Mouse (Mus musculus): Measurements from ENCODE around the gene Kctd21.

Gene Kctd21

DNA sequence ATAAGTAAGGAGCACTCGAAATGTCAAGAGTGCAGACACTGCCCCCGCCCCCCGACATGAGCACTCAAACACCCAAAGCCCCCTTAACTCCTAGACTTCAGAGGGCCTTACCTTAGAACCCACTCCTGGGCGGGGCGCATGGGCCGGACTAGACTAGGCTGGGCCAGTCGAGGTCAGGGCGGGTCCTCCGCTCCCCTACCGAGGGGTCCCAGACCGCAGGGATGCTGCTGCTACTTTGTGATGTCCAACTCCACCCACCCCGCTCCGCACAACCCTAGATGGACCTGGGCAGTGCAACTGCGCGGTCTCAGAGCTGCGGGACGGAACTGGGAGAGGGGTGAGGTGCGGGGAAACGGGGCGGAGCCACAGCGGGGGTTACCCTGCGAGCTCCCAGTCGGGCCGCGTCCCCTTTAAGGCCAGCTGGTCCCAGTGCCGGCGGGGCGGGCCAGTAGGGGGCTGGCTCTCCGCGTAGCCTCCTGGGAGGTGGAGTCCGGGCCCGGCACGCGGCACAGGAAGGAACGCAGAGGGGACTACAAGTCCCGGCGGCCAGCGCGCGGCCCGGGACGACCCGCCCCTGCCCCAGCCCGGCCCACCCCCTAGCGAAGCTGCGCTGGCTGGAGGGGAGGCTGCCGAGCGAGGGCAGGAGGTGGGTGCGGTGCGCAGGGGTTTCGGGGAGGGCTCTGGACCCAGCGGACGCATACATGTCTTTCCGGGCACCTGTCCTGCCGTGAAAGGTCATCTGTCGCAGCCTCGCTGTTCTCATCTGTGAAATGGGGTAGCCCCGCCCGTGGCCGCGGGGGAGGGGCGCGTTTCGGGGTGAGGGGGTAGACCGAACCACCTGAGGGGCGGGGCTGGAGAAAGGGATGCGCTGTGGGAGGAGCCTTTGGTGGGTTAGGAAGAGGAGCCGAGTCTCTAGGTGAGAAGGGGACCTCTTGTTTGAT, at the start of gene Kctd21, which contains the start of gene Usp35:
TSS of gene Kctd21 (plus strand) at position 602 of the 941 bp plus-strand sequence.
TSS of gene Usp35 (minus strand) at position 295 of the 941 bp plus-strand sequence.
- in situ Hi-C loops (cut with MboI, MseI): no loop called here

DNA sequence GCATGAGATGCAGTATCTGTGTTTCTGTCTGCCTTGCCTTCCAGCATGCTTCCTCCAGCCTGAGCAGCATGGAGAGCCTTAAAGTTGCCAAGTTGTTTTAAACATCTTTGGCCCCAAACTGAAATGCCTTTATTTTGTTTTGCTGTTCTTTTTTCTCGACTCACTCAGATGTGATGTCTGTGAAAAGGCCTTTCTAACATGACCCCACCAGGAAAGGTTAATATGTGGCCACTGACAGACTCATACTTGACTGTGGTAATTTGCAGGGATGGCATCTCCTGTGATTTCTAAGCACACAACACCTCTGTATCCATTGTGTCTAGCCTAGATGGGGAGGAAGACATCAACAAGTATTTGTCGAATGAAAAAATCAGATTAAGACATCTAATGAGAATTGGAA, 35.1 kb upstream of the Kctd21 start:
- in situ Hi-C loops (cut with MboI, MseI): no loop called here

DNA sequence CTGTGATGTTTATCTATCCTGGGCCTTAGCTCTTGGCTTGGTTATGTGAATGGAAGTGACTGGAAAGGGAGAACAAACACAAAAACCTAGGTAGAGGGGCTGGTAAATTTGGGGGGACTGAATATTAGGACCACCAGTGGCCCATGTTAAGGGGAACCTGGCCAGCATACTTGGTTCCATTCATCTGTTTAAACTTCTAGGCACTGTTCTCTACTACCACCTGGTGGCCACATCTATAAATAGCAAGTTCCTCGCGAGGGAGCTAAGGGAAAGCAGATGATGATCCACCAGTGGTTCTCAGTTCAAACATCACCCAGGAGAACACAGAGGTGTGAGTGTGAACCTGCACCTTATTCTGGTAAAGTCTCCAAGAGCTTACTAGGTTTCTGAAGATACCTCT, 34.7 kb upstream of the Kctd21 start:
- in situ Hi-C loops (cut with MboI, MseI): no loop called here

DNA sequence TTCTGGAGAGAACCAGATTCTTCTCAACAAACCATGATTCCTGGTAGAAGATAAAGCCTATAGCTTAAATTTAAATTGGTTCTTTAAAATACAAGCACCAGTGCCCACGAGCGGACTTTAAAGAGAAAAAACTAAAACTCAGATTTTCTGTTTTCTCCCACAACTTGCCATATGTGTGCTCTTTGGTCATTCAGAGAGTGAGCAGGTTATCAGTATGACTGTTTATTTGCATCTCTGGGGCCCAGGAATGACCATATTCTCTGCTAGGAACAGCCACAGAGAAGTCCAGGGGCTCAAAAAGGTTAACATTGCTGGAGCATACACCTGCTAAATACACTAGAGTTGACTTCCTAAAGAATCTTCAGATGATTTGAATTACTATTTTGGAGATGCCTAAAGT, 33.8 kb upstream of the Kctd21 start:
- in situ Hi-C loops (cut with MboI, MseI): no loop called here

DNA sequence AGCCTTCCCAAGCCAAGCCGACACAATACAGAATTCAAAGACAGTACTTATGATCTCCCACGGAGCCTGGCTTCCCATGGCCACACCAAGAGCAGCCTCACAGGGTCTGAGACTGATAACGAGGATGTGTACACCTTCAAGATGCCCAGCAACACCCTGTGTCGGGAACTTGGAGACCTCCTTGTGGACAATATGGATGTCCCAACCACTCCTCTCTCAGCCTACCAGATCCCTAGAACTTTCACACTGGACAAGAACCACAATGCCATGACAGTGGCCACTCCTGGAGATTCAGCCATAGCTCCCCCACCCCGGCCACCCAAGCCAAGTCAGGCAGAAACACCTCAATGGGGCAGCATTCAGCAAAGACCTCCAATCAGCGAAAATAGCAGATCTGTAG, 33.2 kb upstream of the Kctd21 start:
- in situ Hi-C loops (cut with MboI, MseI): no loop called here

DNA sequence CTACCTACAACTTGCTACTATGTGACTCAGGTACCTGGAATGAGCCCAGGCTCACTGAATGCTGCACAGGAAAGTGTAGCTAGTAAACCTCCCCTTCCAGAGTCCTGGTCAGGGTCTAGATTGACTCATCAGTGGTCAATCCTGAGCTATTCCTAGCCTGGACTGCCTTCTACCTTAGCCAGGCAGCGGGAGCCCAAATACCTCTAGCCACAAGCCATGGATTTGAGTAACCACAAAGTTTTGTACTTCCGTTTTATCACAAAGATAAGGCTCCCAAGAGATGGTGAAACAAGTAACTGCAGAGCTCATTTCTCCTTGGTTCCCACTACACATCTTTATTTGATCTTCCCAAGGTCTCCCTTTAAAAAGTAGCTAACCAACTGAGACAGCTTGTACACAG, 31.2 kb upstream of the Kctd21 start:
- in situ Hi-C loops (cut with MboI, MseI): loop anchor here (5.0 kb wide), 1 partner anchor 329 kb away; no protein-coding TSS in a partner anchor

DNA sequence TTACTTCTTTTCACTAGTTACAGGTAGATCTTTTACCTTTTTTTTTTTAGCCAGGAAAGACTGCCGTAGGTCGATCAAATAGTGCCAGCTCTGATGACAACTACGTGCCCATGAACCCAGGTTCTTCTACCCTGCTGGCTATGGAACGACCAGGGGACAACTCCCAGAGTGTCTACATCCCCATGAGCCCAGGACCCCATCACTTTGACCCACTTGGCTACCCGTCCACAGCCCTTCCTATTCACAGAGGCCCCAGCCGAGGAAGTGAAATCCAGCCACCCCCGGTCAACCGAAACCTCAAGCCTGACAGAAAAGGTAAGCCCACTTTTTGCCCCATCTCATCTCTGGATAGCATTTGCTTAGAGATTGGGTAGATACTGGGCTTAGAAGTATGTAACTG, 30.8 kb upstream of the Kctd21 start:
- in situ Hi-C loops (cut with MboI, MseI): loop anchor here (5.0 kb wide), 1 partner anchor 329 kb away; no protein-coding TSS in a partner anchor

DNA sequence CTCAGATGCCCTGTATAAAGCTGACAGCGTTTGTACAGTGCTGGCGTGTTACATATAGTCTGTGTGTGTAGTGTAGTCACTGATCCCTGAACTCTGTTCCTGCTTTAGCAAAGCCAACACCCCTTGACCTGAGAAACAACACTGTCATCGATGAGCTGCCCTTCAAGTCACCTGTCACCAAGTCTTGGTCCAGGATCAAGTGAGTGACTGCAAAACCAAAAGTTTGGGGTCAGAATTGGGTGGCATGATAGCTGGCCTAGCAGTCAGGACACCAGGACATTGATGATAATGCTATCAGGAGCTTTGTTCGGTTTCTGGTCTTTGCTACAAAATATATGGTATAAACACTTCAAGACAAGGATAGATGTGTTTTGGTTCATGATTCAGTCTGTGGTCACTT, 29.9 kb upstream of the Kctd21 start:
- in situ Hi-C loops (cut with MboI, MseI): loop anchor here (5.0 kb wide), 1 partner anchor 330 kb away; no protein-coding TSS in a partner anchor

DNA sequence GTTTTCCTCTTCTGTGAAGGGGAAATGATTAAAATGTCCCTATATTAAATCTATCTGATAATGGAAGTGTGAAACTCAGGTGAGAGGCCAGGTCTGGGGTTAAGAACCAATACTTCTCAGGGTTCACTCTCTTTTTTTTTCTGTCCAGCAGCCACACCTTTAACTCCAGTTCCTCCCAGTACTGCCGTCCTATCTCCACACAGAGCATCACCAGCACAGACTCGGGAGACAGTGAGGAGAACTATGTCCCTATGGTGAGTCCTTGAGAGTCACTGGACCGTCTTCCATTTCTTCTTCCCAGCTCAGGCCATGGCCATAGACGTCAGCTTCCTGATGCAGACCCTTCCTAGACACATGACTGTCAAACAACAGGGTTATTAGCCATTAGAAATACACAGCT, 29.3 kb upstream of the Kctd21 start:
- in situ Hi-C loops (cut with MboI, MseI): loop anchor here (5.0 kb wide), 1 partner anchor 331 kb away; no protein-coding TSS in a partner anchor

DNA sequence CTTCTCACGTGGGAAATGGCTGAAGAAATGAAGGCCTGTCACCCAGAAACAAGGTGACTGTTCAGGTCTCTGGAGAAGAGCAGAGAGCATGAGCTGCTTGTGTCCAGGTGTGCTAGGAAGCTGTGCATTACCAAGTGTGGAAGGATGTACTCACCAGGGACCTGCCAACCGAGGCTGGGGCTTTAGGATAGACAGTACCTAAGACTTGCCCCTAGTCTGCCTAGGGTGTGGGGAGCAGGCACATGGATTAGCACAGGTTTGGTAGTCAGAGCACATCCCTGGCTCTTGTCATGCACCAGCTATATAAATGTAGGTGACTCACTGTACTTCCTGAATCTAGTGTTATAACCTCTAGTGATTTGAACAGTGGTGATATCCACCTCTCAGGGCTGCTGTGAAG, 28.5 kb upstream of the Kctd21 start:
- in situ Hi-C loops (cut with MboI, MseI): loop anchor here (5.0 kb wide), 1 partner anchor 331 kb away; no protein-coding TSS in a partner anchor

DNA sequence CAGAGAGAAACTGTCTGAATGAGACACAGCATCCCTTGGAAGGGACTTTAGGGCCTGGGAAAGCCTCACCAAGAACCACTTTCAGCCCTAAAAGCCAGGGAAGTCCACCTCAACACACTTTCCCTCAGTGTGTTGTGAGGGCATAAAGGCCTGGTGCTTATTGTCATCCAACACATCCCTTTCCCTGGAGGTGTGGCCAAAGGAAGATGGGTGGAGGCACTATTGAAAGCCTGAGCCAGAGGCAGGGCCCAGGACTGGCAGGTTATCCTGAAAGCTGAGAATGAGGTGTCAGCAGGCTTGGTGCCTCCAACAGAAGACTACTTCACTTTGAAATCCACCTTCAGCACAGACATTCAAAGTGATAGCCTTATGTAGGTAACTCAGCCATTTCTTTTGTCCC, 27.7 kb upstream of the Kctd21 start:
- in situ Hi-C loops (cut with MboI, MseI): loop anchor here (5.0 kb wide), 1 partner anchor 332 kb away; no protein-coding TSS in a partner anchor

DNA sequence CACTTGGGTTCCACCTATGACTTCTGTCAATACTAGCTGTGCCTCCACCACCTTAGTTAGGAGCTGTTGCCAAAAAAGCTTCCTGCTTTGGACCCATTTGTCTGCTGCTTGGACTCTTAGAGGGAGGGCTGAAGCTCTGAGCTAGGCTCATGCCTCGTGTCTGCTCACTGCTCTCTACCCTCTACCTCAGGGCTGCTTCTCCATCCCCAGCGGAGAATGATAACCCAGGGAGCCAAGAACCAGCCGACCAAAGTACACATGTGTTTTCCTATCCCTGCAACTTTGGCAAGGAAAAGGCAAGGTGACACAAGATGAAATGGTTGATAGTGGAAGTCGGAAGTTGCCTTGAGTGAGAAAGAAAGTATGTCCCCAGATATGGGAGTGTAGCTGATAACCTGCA, 26.9 kb upstream of the Kctd21 start:
- in situ Hi-C loops (cut with MboI, MseI): no loop called here

DNA sequence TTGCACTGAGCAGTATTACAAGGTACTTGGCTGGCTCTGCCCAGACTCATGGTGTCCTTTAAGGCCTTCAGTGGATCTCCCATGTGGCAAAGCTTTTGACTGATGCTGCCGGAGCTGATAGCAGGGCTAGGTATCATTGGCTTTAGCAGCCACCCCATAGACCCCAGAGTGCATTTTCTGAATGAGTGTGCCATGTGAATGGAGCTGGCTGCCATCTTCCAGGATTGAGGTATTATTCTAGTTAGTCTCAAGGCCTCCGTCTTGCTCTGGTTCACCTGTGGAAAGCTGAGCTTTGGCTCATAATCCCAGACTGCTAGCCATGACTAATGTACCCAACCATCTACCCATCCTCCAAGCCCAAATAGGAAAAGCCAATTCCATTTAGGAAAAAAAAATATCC, 25.3 kb upstream of the Kctd21 start:
- in situ Hi-C loops (cut with MboI, MseI): no loop called here

DNA sequence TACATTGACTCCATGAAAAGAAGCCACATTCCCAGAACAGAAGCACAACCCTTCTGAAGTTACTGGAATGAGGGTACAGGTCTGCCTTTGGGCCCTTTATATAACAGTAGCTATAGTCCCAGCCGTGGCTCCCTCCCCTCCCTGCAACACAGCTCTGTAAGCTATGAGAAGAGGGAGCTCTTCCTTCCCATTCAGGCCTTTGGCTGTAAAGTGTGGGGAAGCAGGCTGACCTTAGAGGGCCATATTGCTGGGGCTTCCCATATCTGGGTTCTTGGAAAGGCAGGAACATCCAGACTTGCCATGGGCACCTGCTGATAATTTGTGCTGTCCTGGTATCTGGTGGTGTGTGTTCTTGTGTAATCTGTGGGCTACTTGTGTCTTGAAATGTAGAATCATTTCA, 24.6 kb upstream of the Kctd21 start:
- in situ Hi-C loops (cut with MboI, MseI): no loop called here

DNA sequence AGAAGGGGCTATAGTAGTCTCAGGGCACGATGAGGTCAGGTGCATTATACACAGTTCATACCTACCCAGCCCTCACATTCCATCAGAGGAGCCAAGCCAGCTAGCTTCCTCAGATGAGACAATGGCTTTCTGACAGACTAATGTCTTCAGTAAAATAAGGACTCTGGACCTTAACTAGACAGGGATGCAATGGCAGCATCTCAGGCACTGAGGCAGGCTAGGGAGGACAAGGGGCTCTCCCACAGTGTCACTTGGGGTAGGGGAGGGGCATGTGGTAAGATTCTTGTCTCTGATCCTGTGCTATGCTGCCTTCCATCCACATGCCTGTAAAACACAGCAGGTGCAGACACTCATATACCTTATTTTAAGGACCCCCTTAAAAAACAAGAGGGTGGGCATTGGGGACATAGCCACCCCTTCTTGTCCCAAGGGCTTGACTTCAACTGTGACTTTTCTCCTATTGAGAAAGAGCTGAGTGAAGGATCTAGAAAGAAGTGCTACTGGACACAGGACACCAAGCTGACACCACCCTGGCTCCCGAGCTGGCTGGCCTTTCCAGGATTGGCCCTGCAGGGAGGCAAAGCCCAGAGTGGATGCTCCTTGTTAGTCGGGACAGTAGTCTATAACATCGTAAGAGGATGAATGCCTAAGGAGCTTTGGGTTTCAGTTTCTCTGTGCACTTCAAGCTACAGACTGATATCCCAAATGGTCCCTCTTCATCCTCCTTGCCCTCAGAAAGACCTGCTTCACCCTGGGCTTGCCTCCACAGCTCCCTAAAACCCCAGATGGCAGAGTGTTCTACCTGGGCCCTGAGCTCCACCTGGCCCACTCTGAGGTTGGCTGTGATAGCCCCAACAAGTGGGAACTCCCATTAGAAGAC, 22.4 kb upstream of the Kctd21 start:
- in situ Hi-C loops (cut with MboI, MseI): no loop called here

DNA sequence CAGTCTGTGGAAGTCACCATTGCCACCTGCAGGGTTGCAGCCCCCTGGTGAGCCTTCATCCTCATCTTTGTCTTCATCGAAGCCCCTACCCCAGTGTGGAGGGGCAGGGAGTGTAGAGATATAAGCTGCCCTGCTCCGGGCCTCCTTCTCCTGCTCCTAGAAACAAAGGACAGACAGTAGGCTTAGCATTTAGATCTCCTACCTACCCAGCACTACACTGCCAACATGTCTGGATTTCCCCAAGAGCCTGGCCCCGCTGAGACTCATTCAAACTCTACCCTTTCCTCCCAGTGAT, 21.8 kb upstream of the Kctd21 start:
- in situ Hi-C loops (cut with MboI, MseI): no loop called here

DNA sequence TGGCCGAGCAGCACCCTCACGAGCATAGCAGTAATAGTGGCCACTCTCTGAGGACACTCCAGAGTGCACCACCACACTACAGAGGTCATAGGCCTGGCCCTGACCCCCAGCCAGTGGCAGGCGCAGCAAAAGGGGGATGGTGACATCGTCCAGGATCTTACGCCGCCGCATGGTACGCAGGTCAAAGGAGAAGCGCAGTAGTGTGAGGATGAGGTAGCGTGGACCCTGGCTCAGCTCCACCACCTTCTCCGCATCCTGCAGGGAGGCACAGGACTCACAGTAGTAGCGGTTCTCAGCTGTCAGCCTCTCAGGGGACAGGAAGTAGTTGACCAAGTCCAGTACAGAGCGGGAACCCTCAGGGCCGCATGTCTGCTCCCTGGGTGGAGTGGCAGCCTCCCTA, 20.5 kb upstream of the Kctd21 start:
- in situ Hi-C loops (cut with MboI, MseI): no loop called here

DNA sequence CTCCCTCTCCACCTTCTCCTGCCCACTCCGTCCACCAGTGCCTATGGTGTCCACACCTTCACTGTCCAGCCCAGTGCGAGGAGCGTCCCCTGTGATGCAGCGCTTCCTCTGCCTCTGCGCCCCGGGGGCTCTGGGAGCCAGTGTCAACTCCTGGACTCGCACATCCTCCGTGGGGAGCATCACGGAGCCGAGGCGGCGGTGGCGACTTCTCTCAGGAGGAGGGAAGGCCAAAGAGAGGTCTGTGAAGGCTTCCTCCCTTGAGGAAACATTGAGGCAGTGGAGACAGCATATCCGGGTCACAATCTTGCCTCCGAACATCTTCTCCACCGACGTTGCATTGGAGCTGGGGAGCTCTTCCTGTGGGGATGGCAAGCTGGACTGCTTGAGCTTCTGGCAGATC, 19.9 kb upstream of the Kctd21 start:
- in situ Hi-C loops (cut with MboI, MseI): no loop called here

DNA sequence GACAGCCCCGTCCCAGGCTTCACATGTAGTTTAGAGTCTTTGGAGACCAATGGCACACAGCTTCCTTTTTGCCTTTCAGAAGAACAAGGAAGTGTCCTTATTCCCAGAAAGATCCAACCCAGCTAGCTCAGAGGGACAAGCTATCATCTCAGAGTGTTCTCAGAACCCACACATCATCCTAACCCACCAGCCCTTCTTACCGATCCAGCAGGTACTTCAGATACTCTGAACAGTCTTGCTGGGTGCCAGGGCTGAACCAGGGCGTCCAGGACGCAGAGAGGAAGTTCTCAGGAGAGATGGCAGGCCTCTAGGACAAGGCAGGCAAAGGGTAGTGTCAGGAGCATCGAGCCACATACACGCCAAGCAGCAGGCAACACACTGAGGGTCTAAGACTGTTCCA, 19.3 kb upstream of the Kctd21 start:
- in situ Hi-C loops (cut with MboI, MseI): no loop called here

DNA sequence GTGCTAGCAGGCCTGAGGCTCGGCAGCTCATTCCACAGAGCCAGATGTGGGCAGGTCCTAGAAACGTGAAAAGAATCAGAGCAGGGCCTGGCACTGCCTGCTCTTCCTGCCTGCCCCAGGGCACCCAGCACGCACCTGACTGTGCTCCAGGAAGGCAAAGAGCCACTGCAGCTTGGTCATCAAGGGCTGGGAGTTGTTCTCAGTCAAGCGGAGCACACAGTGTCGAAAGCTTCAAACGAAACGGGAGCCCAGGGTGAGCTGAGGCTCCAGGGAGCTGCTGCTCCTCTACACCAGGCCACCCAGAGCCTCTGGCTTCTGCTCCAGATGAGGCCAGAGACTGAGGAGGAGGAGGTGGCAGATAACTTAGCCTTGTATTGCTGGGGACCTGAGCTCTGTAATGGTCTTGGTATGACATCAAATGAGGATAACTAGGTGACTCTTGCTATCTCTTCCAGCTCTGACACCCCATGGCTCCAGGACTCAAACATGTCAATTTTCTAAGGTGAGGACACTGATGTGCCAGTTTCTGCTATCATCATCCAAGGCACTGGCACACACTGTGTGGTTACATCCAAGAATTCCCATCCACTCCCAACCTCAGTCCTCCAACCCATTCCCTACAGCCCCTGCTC, 18.6 kb upstream of the Kctd21 start:
- in situ Hi-C loops (cut with MboI, MseI): no loop called here

DNA sequence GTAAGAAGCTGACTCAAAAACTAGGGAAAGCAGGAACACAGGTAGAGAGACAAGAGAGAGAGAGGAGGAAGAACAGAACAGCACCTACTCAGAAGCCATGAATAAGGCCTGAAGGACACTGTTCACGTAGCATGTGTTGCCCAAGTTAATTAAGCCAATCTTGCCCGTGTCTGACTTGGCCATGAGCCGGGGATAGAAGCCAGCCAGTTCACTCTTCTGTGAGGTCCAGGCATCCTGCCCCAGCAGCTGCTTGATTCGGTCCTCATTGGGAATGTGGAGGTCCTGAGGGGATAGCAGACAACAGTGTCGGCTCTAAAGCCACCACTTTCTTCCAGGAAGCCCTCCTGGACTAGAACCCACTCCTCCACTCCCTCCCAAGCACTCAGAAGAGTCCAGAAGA, 17.5 kb upstream of the Kctd21 start:
- in situ Hi-C loops (cut with MboI, MseI): no loop called here

DNA sequence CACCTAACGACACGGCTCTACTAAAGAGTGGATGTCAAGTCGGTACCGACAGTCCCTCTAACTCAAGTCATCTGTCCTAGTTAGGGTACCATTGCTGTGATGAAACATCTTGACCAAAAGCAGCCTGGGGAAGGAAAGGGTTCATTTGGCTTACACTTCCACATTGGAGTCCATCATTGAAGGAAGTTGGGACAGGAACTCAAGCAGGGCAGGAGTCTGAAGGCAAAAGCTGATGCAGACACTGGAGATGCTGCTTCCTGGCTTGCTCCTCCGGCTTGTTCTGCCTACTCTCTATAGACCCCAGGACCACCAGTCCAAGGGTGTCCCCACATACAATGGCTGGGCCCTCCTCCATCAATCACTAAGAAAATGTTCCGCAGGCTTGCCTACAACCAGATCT, 16.5 kb upstream of the Kctd21 start:
- in situ Hi-C loops (cut with MboI, MseI): no loop called here

Measured in regulatory T cell (primary cell).